Mouse (Mus musculus): ENCODE measurements around the gene Cxcl9. TPM values are rescaled to one million over a fixed set of nuclear protein-coding genes. Genes with fewer than 3 reads are reported as not detected.

The Cxcl9 gene
- polyA plus RNA-seq, 1 experiment from 2014 or later: not detected

DNA sequence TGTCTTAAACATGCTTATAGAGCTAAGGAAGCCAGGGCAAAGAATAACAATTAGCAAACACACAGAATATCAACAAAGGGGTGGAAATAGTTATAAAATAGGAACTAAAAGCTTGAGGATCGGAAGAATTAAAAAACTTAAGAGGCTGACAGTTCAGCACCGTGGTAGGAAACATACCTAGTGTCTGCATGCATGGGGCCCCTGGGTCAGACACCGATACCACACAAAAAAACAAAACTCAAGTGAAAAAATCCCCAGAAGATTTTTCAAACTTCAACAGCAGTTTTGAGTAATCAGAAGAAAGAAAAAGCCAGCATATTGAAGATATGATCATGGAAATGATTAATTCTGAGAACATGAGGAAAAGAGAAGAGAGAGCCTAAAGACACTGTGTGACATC is 8.9 kb upstream of the Cxcl9 start:
- Histone ChIP-seq H3K4me1 (replicated peaks) (peaks cover 5% of the 10 kb centered on the region; the same call in 1 of the 2 replicates), H3K4me3 (replicated peaks) (no peak overlapping the region), H3K4me2 (no peak overlapping the region), H3K9ac (replicated peaks) (no peak overlapping the region), H3K36me3 (no peaks in the 10 kb centered on the region), H3K9me3 (no peaks in the 10 kb centered on the region), H3K27me3 (no peaks in the 10 kb centered on the region), H3K27ac (no peak overlapping the region)
- no peak for ATAC-seq (ENCODE audit: insufficient number of reproducible peaks, insufficient read depth, low FRiP score, low TSS enrichment, low read depth)
- 81% methylated on average over 3 of the region's 3 CpGs for WGBS

DNA sequence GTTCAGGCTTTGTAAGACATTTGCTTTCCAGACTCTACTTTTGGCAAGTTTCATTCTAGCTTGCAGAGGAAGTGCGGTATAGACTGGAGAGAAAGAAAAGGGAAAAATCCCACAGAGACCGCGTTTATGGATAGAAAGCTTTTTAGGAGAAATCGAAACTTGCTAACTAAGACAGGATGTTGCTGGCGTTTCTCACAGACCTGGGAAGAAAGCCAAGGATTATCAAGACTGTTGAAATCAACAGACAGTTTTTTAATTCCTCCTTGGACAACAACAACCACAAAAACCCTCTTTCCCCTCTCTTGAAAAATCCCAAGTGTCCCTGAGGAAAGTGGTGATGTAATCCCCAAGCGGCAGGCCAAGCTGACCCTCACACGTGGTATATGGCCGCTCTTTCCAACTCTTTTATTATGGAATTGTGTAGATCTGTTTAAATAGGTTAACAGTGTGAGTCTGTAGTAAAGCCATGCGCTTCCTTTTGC is 4.5 kb upstream of the Cxcl9 start:
- Histone ChIP-seq H3K27me3 (no peaks in the 10 kb centered on the region), H3K4me2 (no peak overlapping the region), H3K4me3 (replicated peaks) (no peak overlapping the region), H3K36me3 (no peaks in the 10 kb centered on the region), H3K9me3 (no peaks in the 10 kb centered on the region), H3K27ac (no peak overlapping the region), H3K4me1 (replicated peaks) (peaks cover 5% of the 10 kb centered on the region; the same call in 1 of the 2 replicates), H3K9ac (replicated peaks) (no peak overlapping the region)
- 74% methylated on average over 9 of the region's 9 CpGs for WGBS
- no peak for ATAC-seq (ENCODE audit: insufficient number of reproducible peaks, insufficient read depth, low FRiP score, low TSS enrichment, low read depth)

DNA sequence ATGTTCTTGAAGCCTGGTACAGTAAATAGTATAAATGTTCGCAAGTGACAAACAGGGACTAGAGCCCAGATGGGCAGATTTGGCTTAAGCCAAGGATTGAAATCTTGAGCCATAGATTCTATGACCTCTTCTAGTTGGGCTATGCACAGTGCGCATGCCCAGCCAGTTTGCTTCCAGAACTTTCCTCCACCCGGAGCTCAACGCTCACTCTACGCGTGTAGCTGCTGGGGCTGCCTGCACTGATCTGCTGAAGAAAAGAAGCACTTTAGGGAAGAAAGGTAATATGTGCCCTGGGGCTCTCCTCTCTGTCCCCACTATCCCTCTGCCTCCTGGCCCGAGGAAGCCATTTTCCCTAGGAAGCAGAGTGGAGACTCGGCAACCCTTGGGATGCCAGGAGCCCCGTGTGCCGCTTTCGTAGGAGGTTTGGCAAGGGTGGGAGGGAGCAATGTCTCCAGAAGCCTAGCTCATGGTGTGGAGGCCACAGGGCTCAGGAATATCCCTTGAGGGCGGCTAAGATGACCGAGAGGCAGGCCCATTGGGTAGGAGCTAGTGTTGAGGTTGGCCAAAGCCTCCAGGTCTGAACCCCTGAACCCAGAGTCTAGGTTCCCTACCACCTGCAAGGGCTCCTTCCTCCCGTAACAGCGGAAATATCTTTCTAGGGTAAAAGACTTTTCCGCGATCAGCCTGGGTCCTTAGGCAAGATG is 3.9 kb upstream of the Cxcl9 start, which contains the start of gene Art3:
TSS of gene Art3 (plus strand) at position 193 of the 704 bp plus-strand sequence.
- no peak within 1 kb of the TSS for H3K27ac ChIP-seq
- H3K36me3 ChIP-seq: no peaks in the 10 kb centered on the region
- no peaks in the 10 kb centered on the region for H3K27me3 ChIP-seq
- ATAC-seq (ENCODE audit: insufficient number of reproducible peaks, insufficient read depth, low FRiP score, low TSS enrichment, low read depth): no peak
- no peak within 1 kb of the TSS for H3K4me2 ChIP-seq
- H3K4me3 ChIP-seq (replicated peaks): no peak within 1 kb of the TSS
- H3K9me3 ChIP-seq: no peaks in the 10 kb centered on the region
- peaks cover 5% of the 10 kb centered on the region; the same call in 1 of the 2 replicates for H3K4me1 ChIP-seq (replicated peaks)
- WGBS: 91% methylated on average over 17 of the region's 17 CpGs
- no peak within 1 kb of the TSS for H3K9ac ChIP-seq (replicated peaks)

DNA sequence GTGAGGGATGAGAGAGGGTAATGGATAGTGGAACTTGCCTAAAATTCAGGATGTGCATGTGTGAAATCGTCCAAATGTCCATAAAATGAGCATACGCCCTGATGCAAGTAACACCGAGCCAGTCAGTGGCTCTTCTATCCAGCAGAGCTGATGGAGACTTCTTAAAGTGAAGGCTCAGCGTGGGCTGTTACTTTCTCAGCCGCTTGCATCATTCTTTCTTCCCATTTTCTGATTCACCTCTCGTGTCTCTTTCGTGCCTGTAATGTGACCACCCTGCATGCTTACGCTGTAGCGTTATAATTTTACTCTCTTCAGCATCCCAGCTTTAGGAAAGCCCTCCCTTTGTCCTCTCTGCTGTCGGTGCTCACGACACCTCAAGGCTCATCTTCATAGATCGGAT is 3.2 kb upstream of the Cxcl9 start:
- no peak for ATAC-seq (ENCODE audit: insufficient number of reproducible peaks, insufficient read depth, low FRiP score, low TSS enrichment, low read depth)
- peaks cover 5% of the 10 kb centered on the region; the same call in 1 of the 2 replicates for H3K4me1 ChIP-seq (replicated peaks)
- H3K4me2 ChIP-seq: no peak overlapping the region
- no peaks in the 10 kb centered on the region for H3K27me3 ChIP-seq
- no peaks in the 10 kb centered on the region for H3K36me3 ChIP-seq
- WGBS: 89% methylated on average over 12 of the region's 12 CpGs
- H3K9ac ChIP-seq (replicated peaks): no peak overlapping the region
- no peaks in the 10 kb centered on the region for H3K9me3 ChIP-seq
- no peak overlapping the region for H3K4me3 ChIP-seq (replicated peaks)
- H3K27ac ChIP-seq: no peak overlapping the region

DNA sequence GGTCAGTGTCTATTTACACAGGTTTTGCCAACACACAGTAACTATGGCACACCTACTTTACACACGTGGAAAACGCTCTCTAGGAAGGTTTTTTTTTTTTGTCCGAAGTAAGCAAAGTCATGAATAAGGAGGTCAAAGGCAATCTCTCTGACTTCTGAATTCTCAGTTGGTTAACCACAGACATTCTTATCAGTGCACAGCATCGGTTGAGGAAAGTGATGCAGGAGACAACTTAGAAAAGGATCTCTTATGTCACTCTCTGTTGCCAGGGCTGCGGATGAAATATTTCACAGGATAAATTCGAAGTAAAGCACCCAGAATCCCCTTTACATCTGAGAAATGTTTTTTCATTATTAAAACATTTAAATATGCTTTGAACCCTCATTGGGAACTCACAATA is 512 bp downstream of the Cxcl9 start:
- Histone ChIP-seq H3K9me3 (no peaks in the 10 kb centered on the region), H3K4me2 (no peak overlapping the region), H3K4me1 (replicated peaks) (no peaks in the 10 kb centered on the region), H3K4me3 (replicated peaks) (no peak overlapping the region), H3K9ac (replicated peaks) (no peak overlapping the region), H3K36me3 (no peaks in the 10 kb centered on the region), H3K27me3 (no peaks in the 10 kb centered on the region), H3K27ac (no peak overlapping the region)
- ATAC-seq (ENCODE audit: insufficient number of reproducible peaks, insufficient read depth, low FRiP score, low TSS enrichment, low read depth): no peak
- WGBS: 86% methylated on average over 6 of the region's 6 CpGs

DNA sequence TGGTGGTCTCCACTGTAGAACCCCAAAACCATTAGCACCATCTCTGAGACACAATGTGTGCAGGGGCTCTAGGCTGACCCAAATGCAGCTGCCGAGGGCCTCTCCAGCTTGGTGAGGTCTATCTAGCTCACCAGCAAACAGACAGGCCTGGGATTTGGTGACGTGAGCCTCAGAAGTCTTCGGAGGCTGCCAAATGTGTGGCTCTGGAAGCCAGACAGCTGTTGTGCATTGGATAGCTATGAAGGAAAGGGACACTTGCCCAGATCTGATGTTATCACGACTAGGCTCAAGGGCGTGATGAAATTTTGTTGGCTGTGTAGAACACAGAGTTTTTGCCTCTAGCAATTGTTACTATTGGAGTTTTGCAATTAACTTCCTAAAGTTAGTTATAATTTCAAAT is 4.6 kb downstream of the Cxcl9 start:
- WGBS: 75% methylated on average over 5 of the region's 5 CpGs
- Histone ChIP-seq H3K36me3 (no peaks in the 10 kb centered on the region), H3K4me1 (replicated peaks) (peaks cover 4% of the 10 kb centered on the region; the same call in 1 of the 2 replicates), H3K27me3 (no peaks in the 10 kb centered on the region), H3K9me3 (no peaks in the 10 kb centered on the region), H3K4me2 (no peak overlapping the region), H3K27ac (no peak overlapping the region), H3K9ac (replicated peaks) (no peak overlapping the region), H3K4me3 (replicated peaks) (no peak overlapping the region)
- ATAC-seq (ENCODE audit: insufficient number of reproducible peaks, insufficient read depth, low FRiP score, low TSS enrichment, low read depth): no peak

DNA sequence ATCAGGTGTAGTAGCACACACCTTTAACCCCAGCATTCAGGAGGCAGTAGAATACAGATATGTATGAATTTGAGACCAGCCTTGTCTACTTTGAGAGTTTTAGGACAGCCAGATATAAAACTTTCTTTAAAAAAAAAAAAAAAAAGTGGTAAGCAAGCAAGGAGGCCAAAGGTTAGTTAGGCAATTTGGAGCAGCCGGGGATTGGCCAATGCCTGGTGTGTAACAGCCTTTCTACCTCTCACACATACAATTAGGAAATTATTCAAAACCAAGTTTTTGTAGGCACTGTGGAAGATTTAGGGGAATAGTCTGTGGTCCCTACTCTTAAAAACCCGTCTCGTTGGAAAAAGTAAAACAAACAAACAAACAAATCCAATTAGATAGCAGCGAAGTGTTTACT is 5.3 kb downstream of the Cxcl9 start:
- WGBS: 82% methylated on average over 4 of the region's 4 CpGs
- Histone ChIP-seq H3K36me3 (no peaks in the 10 kb centered on the region), H3K27me3 (no peaks in the 10 kb centered on the region), H3K27ac (no peak overlapping the region), H3K4me1 (replicated peaks) (peaks cover 4% of the 10 kb centered on the region; the same call in 1 of the 2 replicates), H3K4me2 (no peak overlapping the region), H3K9ac (replicated peaks) (no peak overlapping the region), H3K4me3 (replicated peaks) (no peak overlapping the region), H3K9me3 (no peaks in the 10 kb centered on the region)
- no peak for ATAC-seq (ENCODE audit: insufficient number of reproducible peaks, insufficient read depth, low FRiP score, low TSS enrichment, low read depth)

DNA sequence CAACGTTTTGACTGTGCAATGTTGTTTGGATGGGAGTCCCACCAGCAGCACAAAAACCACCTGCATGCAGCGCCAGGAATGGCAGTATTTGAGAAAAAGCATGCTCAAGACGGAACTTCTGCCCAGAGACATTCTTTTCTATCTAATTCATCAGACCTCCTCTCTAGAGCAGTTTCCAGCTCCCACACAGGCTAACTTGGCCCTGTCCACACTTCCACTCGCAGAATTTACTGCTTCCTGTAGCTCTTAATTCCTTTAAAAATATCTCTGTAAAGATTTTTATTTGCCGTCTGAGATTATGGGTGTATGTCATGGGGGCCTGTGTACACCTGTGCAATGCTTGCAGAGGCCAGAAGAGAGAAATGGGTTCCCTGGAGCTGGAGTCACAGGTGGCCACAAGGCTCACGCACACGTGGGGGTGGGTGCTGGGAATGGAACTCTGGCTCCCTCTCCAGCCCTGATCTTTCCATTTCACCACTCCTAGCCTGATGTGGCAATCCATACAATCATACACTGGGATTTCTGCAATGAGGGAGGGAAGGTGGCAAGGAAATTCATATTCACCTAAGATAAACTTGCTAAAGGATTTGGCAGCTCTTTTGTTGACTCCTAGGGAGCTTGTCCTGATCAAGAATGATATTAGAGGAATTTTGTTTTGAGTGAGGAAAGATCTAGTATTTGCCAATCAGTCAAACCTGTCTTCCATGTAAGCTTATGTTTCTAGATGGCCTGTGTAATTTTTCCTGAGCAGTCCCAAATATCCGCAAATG is 6.1 kb downstream of the Cxcl9 start:
- H3K9ac ChIP-seq (replicated peaks): no peak overlapping the region
- 55% methylated on average over 8 of the region's 8 CpGs for WGBS
- no peak overlapping the region for H3K4me2 ChIP-seq
- no peak overlapping the region for H3K27ac ChIP-seq
- H3K4me3 ChIP-seq (replicated peaks): no peak overlapping the region
- no peaks in the 10 kb centered on the region for H3K9me3 ChIP-seq
- no peaks in the 10 kb centered on the region for H3K27me3 ChIP-seq
- no peaks in the 10 kb centered on the region for H3K36me3 ChIP-seq
- peaks cover 4% of the 10 kb centered on the region; the same call in 1 of the 2 replicates for H3K4me1 ChIP-seq (replicated peaks)
- no peak for ATAC-seq (ENCODE audit: insufficient number of reproducible peaks, insufficient read depth, low FRiP score, low TSS enrichment, low read depth)

DNA sequence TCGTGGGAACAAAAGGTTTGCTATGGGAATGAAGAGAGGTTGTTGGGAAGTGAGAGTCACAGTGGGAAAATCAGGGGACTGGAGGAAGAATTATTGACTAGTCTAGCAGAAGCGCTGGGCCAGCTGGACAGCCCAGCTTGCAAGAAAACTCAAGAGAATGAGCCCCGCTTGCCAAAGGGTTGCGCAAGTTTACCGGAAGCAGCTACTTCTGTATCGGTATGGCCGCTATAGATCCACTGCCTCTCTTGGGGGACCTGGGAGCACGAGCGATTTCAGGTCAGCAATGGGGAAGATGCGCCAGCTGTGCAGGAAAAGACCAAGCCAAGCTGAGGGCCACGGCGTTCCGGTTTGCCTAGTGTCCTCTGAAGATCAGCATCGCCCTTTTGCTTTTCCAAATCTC is 9.3 kb downstream of the Cxcl9 start:
- Histone ChIP-seq H3K4me3 (replicated peaks) (no peak overlapping the region), H3K4me1 (replicated peaks) (peaks cover 4% of the 10 kb centered on the region; the same call in 1 of the 2 replicates), H3K27ac (no peak overlapping the region), H3K9ac (replicated peaks) (no peak overlapping the region), H3K9me3 (no peaks in the 10 kb centered on the region), H3K4me2 (no peak overlapping the region), H3K27me3 (no peaks in the 10 kb centered on the region), H3K36me3 (no peaks in the 10 kb centered on the region)
- WGBS: 93% methylated on average over 14 of the region's 14 CpGs
- ATAC-seq (ENCODE audit: insufficient number of reproducible peaks, insufficient read depth, low FRiP score, low TSS enrichment, low read depth): no peak

DNA sequence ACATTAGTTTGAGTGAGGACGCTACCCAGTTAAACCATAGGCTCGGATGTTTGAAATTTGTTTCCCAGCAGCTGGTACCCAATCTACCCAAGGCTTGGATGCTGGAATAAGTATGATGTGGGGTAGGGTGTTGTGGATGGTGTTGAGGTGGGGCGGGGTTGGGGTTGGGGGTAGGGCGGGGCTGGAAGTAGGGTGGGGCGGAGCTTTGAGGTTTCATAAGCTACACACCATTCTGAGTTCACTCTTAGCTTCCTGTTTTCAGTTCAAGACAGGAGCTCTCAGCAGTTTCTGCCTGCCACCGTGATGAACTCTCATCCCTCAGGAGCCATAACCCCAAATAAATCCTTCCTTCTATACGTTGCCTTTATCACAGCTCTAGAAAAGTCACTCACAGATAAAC is 9.8 kb downstream of the Cxcl9 start:
- ATAC-seq (ENCODE audit: insufficient number of reproducible peaks, insufficient read depth, low FRiP score, low TSS enrichment, low read depth): no peak
- no peak overlapping the region for H3K4me3 ChIP-seq (replicated peaks)
- H3K4me2 ChIP-seq: no peak overlapping the region
- 86% methylated on average over 7 of the region's 7 CpGs for WGBS
- H3K9me3 ChIP-seq: no peaks in the 10 kb centered on the region
- no peaks in the 10 kb centered on the region for H3K27me3 ChIP-seq
- peaks cover 4% of the 10 kb centered on the region; the same call in 1 of the 2 replicates for H3K4me1 ChIP-seq (replicated peaks)
- no peak overlapping the region for H3K9ac ChIP-seq (replicated peaks)
- H3K27ac ChIP-seq: no peak overlapping the region
- no peaks in the 10 kb centered on the region for H3K36me3 ChIP-seq

DNA sequence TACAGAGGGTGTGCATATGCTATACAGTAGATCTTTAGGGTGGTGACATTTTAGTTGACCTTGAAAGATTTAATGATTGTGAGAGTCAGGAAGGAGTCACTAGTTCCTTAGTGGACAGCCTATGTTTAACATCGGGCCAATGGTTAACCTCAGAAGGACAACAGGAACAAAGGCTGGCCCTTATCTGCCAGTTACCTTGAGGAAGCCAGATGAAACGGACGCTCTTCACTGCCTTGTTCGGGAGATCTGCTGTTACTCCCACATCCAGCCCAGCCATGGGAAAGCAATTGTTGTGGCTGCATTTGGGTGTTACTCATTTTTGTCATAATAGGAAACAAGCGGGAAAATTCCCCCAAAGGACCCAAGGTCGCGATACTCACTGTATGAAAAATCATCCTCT is 14.1 kb downstream of the Cxcl9 start:
- Histone ChIP-seq H3K27ac (no peak overlapping the region), H3K36me3 (no peaks in the 10 kb centered on the region), H3K4me1 (replicated peaks) (peaks cover 6% of the 10 kb centered on the region), H3K9me3 (no peaks in the 10 kb centered on the region), H3K27me3 (no peaks in the 10 kb centered on the region), H3K9ac (replicated peaks) (no peak overlapping the region), H3K4me2 (no peak overlapping the region), H3K4me3 (replicated peaks) (no peak overlapping the region)
- no peak for ATAC-seq (ENCODE audit: insufficient number of reproducible peaks, insufficient read depth, low FRiP score, low TSS enrichment, low read depth)
- 75% methylated on average over 7 of the region's 7 CpGs for WGBS

All from limb, embryonic 12.5 days (tissue).